Mouse (Mus musculus) kidney, embryonic 14.5 days (tissue): ENCODE measurements around the gene Vti1a. TPM values are rescaled to one million over a fixed set of nuclear protein-coding genes. Genes with fewer than 3 reads are reported as not detected.

Experiments
- ATAC-seq: fragments of 200-750 bp; cut with Nextera tagmentation; 2 replicates; pipeline ENCODE4 v1.8.0; 2017; ENCODE audit warnings: moderate number of reproducible peaks, mild to moderate bottlenecking, moderate TSS enrichment, moderate library complexity; ENCODE audit not compliant: low FRiP score, low TSS enrichment
- H3K27ac ChIP-seq: fragments of 300-500 bp; sonication (generic); 2 replicates; pipeline ENCODE4 v1.5.1; 2014; ENCODE audit warnings: low read depth, mild to moderate bottlenecking, low read length, moderate library complexity, mixed read lengths
- H3K27me3 ChIP-seq: fragments of 300-500 bp; sonication (generic); 2 replicates; pipeline ENCODE4 v1.6.1; 2014; ENCODE audit warnings: mild to moderate bottlenecking, low read length; ENCODE audit not compliant: control insufficient read depth, insufficient read depth
- H3K36me3 ChIP-seq: fragments of 300-500 bp; sonication (generic); 2 replicates; pipeline ENCODE4 v1.6.1; 2014; ENCODE audit warnings: low read length, mixed read lengths; ENCODE audit not compliant: control insufficient read depth, insufficient read depth
- H3K4me1 ChIP-seq: fragments of 300-500 bp; sonication (generic); 2 replicates; pipeline ENCODE4 v1.6.1; 2014; ENCODE audit warnings: low read length, mixed read lengths; ENCODE audit not compliant: control insufficient read depth, insufficient read depth
- H3K4me2 ChIP-seq: fragments of 300-500 bp; sonication (generic); replicated peaks from 2 replicates; pipeline ENCODE4 v1.6.1; 2014; ENCODE audit warnings: low read depth, mild to moderate bottlenecking, low read length
- H3K4me3 ChIP-seq: fragments of 300-500 bp; sonication (generic); 2 replicates; pipeline ENCODE4 v1.5.1; 2014; ENCODE audit warnings: mild to moderate bottlenecking, low read length
- H3K9ac ChIP-seq: fragments of 300-500 bp; sonication (generic); 2 replicates; pipeline ENCODE4 v1.6.1; 2014; ENCODE audit warnings: low read depth, mild to moderate bottlenecking, low read length, moderate library complexity
- H3K9me3 ChIP-seq: fragments of 300-500 bp; sonication (generic); 2 replicates; pipeline ENCODE4 v1.6.1; 2016; ENCODE audit warnings: low read length; ENCODE audit not compliant: control insufficient read depth
- WGBS: fragments of 180-500 bp; shearing (Covaris S2); extraction: QIAGEN DNeasy Blood & Tissue Kit; methylation state at CpG from one replicate; pipeline ENCODE4 v1.1.7; 2014; 5-methylcytosine and 5-hydroxymethylcytosine counted together
- polyA plus RNA-seq: library from polyadenylated mRNA; unstranded; fragments of >200 nt; fragmentation: Nextera tagmentation; extraction: Ambion mirVana; gene quantifications from 2 replicates; pipeline ENCODE4 v1.2.1, GENCODE M21; 2014

Vti1a gene
- polyA plus RNA-seq, 1 experiment from 2014 or later, result 25.7 TPM

- Histone ChIP-seq H3K4me1 (peaks cover 17% of the 10 kb centered on the region), H3K9me3 (no peaks in the 10 kb centered on the region), H3K27me3 (no peaks in the 10 kb centered on the region), H3K9ac (no peak overlapping the region), H3K4me3 (no peak overlapping the region), H3K36me3 (no peaks in the 10 kb centered on the region), H3K27ac (no peak overlapping the region), H3K4me2 (no peak overlapping the region)
- WGBS, result 83% methylated on average over 14 of the region's 14 CpGs
- no peak for ATAC-seq
Observed at GRCm38 (mm10) chr19:55587638-55588421, 271.7 kb downstream of the Vti1a start.

GRCm38 (mm10) chr19:55588948-55589896 lies 273.1 kb downstream of the Vti1a start:
- no peaks in the 10 kb centered on the region for H3K9me3 ChIP-seq
- no peak overlapping the region for H3K27ac ChIP-seq
- 43% methylated on average over 16 of the region's 16 CpGs for WGBS
- no peak overlapping the region for H3K4me2 ChIP-seq
- H3K4me1 ChIP-seq, result peaks cover 23% of the 10 kb centered on the region
- H3K27me3 ChIP-seq, result no peaks in the 10 kb centered on the region
- H3K36me3 ChIP-seq, result no peaks in the 10 kb centered on the region
- H3K4me3 ChIP-seq, result no peak overlapping the region
- no peak overlapping the region for H3K9ac ChIP-seq
- ATAC-seq, result no peak

GRCm38 (mm10) chr19:55592876-55593691 lies 277.0 kb downstream of the Vti1a start:
- Histone ChIP-seq H3K4me2 (peak overlapping the region; percentile 25), H3K9ac (no peak overlapping the region), H3K4me3 (no peak overlapping the region), H3K9me3 (no peaks in the 10 kb centered on the region), H3K27me3 (no peaks in the 10 kb centered on the region), H3K36me3 (no peaks in the 10 kb centered on the region), H3K27ac (peak overlapping the region; percentile 9; the same call in 1 of the 2 replicates), H3K4me1 (peaks cover 24% of the 10 kb centered on the region)
- peak; percentile 70 for ATAC-seq
- 19% methylated on average over 26 of the region's 26 CpGs for WGBS

- Histone ChIP-seq H3K36me3 (no peaks in the 10 kb centered on the region), H3K4me1 (peaks cover 29% of the 10 kb centered on the region), H3K27me3 (no peaks in the 10 kb centered on the region), H3K27ac (no peak overlapping the region), H3K4me3 (no peak overlapping the region), H3K9me3 (no peaks in the 10 kb centered on the region), H3K9ac (no peak overlapping the region), H3K4me2 (peak overlapping the region; percentile 25; the same call in 1 of the 2 replicates)
- WGBS, result 70% methylated on average over 16 of the region's 16 CpGs
- peak; percentile 40; the same call in 1 of the 2 replicates for ATAC-seq
Observed at GRCm38 (mm10) chr19:55593729-55594444, 277.8 kb downstream of the Vti1a start.

- no peak for ATAC-seq
- Histone ChIP-seq H3K27me3 (no peaks in the 10 kb centered on the region), H3K4me1 (peaks cover 30% of the 10 kb centered on the region), H3K36me3 (no peaks in the 10 kb centered on the region), H3K9ac (no peak overlapping the region), H3K4me3 (no peak overlapping the region), H3K9me3 (no peaks in the 10 kb centered on the region), H3K4me2 (no peak overlapping the region), H3K27ac (no peak overlapping the region)
- WGBS, result 89% methylated on average over 3 of the region's 3 CpGs
Observed at GRCm38 (mm10) chr19:55594451-55594850, 278.4 kb downstream of the Vti1a start.

- Histone ChIP-seq H3K27ac (no peak overlapping the region), H3K27me3 (no peaks in the 10 kb centered on the region), H3K4me2 (no peak overlapping the region), H3K36me3 (no peaks in the 10 kb centered on the region), H3K4me1 (peaks cover 32% of the 10 kb centered on the region), H3K9me3 (no peaks in the 10 kb centered on the region), H3K9ac (no peak overlapping the region), H3K4me3 (no peak overlapping the region)
- ATAC-seq, result no peak
- WGBS, result 49% methylated on average over 9 of the region's 9 CpGs
Observed at GRCm38 (mm10) chr19:55595945-55596649, 280.0 kb downstream of the Vti1a start.

- Histone ChIP-seq H3K4me1 (peaks cover 32% of the 10 kb centered on the region), H3K9ac (no peak overlapping the region), H3K27ac (no peak overlapping the region), H3K4me3 (no peak overlapping the region), H3K36me3 (no peaks in the 10 kb centered on the region), H3K9me3 (no peaks in the 10 kb centered on the region), H3K4me2 (no peak overlapping the region), H3K27me3 (no peaks in the 10 kb centered on the region)
- no peak for ATAC-seq
- 63% methylated on average over 6 of the region's 6 CpGs for WGBS
Observed at GRCm38 (mm10) chr19:55596804-55597203, 280.7 kb downstream of the Vti1a start.

- 60% methylated on average over 2 of the region's 2 CpGs for WGBS
Observed at GRCm38 (mm10) chr19:55597296-55597695, 281.2 kb downstream of the Vti1a start.

More at GRCm38 (mm10) chr19:55597296-55597695, 281.2 kb downstream of the Vti1a start:
- Histone ChIP-seq H3K4me2 (no peak overlapping the region), H3K36me3 (no peaks in the 10 kb centered on the region), H3K4me3 (no peak overlapping the region), H3K9me3 (no peaks in the 10 kb centered on the region), H3K4me1 (peaks cover 32% of the 10 kb centered on the region), H3K9ac (no peak overlapping the region), H3K27me3 (no peaks in the 10 kb centered on the region), H3K27ac (no peak overlapping the region)
- ATAC-seq, result no peak
